Mouse (Mus musculus): ENCODE measurements around the gene Ubr4. TPM values are rescaled to one million over a fixed set of nuclear protein-coding genes. Genes with fewer than 3 reads are reported as not detected.

The Ubr4 gene
- total and polyA plus RNA-seq, 2 experiments from 2014 or later = 59.1 to 106 TPM

GRCm38 (mm10) chr4:139444315-139444714 is 91.9 kb downstream of the Ubr4 start:
- Histone ChIP-seq H3K36me3 (ENCODE audit: insufficient read depth) (peaks cover 97% of the 10 kb centered on the region), H3K9me3 (ENCODE audit: low read length) (no peaks in the 10 kb centered on the region), H3K27me3 (ENCODE audit: insufficient read depth, low read length) (no peaks in the 10 kb centered on the region), H3K27ac (ENCODE audit: low read depth, low read length) (no peak overlapping the region), H3K9ac (no peak overlapping the region), H3K4me3 (ENCODE audit: low read depth, low read length) (no peak overlapping the region), H3K4me2 (ENCODE audit: low read depth) (no peak overlapping the region), H3K4me1 (ENCODE audit: insufficient read depth) (no peaks in the 10 kb centered on the region)
- WGBS = 95% methylated on average over 10 of the region's 10 CpGs
- DNase-seq = no peak
- no peak for ATAC-seq
- TF ChIP-seq CTCF (IDR thresholded peaks at IDR 0.05; ENCODE audit: low read depth) = no peak

- no peak overlapping the region for H3K27ac ChIP-seq (ENCODE audit: low read depth, low read length)
- no peak for DNase-seq
- H3K9me3 ChIP-seq (ENCODE audit: low read length) = no peaks in the 10 kb centered on the region
- WGBS = 79% methylated on average over 2 of the region's 2 CpGs
- peaks cover 97% of the 10 kb centered on the region for H3K36me3 ChIP-seq (ENCODE audit: insufficient read depth)
- no peak overlapping the region for H3K4me2 ChIP-seq (ENCODE audit: low read depth)
- ATAC-seq = no peak
- no peak overlapping the region for H3K9ac ChIP-seq
- TF ChIP-seq CTCF (IDR thresholded peaks at IDR 0.05; ENCODE audit: low read depth) = no peak
- no peaks in the 10 kb centered on the region for H3K27me3 ChIP-seq (ENCODE audit: insufficient read depth, low read length)
- no peaks in the 10 kb centered on the region for H3K4me1 ChIP-seq (ENCODE audit: insufficient read depth)
- no peak overlapping the region for H3K4me3 ChIP-seq (ENCODE audit: low read depth, low read length)
These were observed 93.8 kb downstream of the Ubr4 start for GRCm38 (mm10) chr4:139446176-139446575.

- H3K9ac ChIP-seq = no peak overlapping the region
- H3K27ac ChIP-seq (ENCODE audit: low read depth, low read length) = no peak overlapping the region
- no peaks in the 10 kb centered on the region for H3K9me3 ChIP-seq (ENCODE audit: low read length)
- no peak overlapping the region for H3K4me3 ChIP-seq (ENCODE audit: low read depth, low read length)
- H3K4me1 ChIP-seq (ENCODE audit: insufficient read depth) = no peaks in the 10 kb centered on the region
- H3K4me2 ChIP-seq (ENCODE audit: low read depth) = no peak overlapping the region
- TF ChIP-seq CTCF (IDR thresholded peaks at IDR 0.05; ENCODE audit: low read depth) = no peak
- DNase-seq = no peak
- ATAC-seq = no peak
- H3K27me3 ChIP-seq (ENCODE audit: insufficient read depth, low read length) = no peaks in the 10 kb centered on the region
- peaks cover 97% of the 10 kb centered on the region for H3K36me3 ChIP-seq (ENCODE audit: insufficient read depth)
- 83% methylated on average over 11 of the region's 11 CpGs for WGBS
These were observed 94.6 kb downstream of the Ubr4 start for GRCm38 (mm10) chr4:139446731-139447675.

GRCm38 (mm10) chr4:139452944-139453700 is 100.7 kb downstream of the Ubr4 start:
- ATAC-seq (no peak), DNase-seq (no peak)
- Histone ChIP-seq H3K36me3 (ENCODE audit: insufficient read depth) (peaks cover 93% of the 10 kb centered on the region), H3K4me3 (ENCODE audit: low read depth, low read length) (no peak overlapping the region), H3K27ac (ENCODE audit: low read depth, low read length) (no peak overlapping the region), H3K4me1 (ENCODE audit: insufficient read depth) (no peaks in the 10 kb centered on the region), H3K9ac (no peak overlapping the region), H3K9me3 (ENCODE audit: low read length) (no peaks in the 10 kb centered on the region), H3K27me3 (ENCODE audit: insufficient read depth, low read length) (no peaks in the 10 kb centered on the region), H3K4me2 (ENCODE audit: low read depth) (no peak overlapping the region)
- 87% methylated on average over 8 of the region's 8 CpGs for WGBS
- no peak for TF ChIP-seq CTCF (IDR thresholded peaks at IDR 0.05; ENCODE audit: low read depth)

- peaks cover 93% of the 10 kb centered on the region for H3K36me3 ChIP-seq (ENCODE audit: insufficient read depth)
- WGBS = 92% methylated on average over 6 of the region's 6 CpGs
- no peak for ATAC-seq
These were observed 101.9 kb downstream of the Ubr4 start for GRCm38 (mm10) chr4:139454339-139454738.

GRCm38 (mm10) chr4:139459970-139460369 is 107.6 kb downstream of the Ubr4 start:
- H3K9ac ChIP-seq = no peak overlapping the region
- H3K9me3 ChIP-seq (ENCODE audit: low read length) = no peaks in the 10 kb centered on the region
- H3K27me3 ChIP-seq (ENCODE audit: insufficient read depth, low read length) = no peaks in the 10 kb centered on the region
- H3K27ac ChIP-seq (ENCODE audit: low read depth, low read length) = no peak overlapping the region
- peaks cover 94% of the 10 kb centered on the region for H3K36me3 ChIP-seq (ENCODE audit: insufficient read depth)
- H3K4me3 ChIP-seq (ENCODE audit: low read depth, low read length) = no peak overlapping the region
- no peaks in the 10 kb centered on the region for H3K4me1 ChIP-seq (ENCODE audit: insufficient read depth)
- no peak overlapping the region for H3K4me2 ChIP-seq (ENCODE audit: low read depth)
- 82% methylated on average over 15 of the region's 15 CpGs for WGBS
- no peak for TF ChIP-seq CTCF (IDR thresholded peaks at IDR 0.05; ENCODE audit: low read depth)
- no peak for ATAC-seq
- no peak for DNase-seq

More at GRCm38 (mm10) chr4:139454339-139454738, 101.9 kb downstream of the Ubr4 start:
- no peak for TF ChIP-seq CTCF (IDR thresholded peaks at IDR 0.05; ENCODE audit: low read depth)
- Histone ChIP-seq H3K4me3 (ENCODE audit: low read depth, low read length) (no peak overlapping the region), H3K27me3 (ENCODE audit: insufficient read depth, low read length) (no peaks in the 10 kb centered on the region), H3K9me3 (ENCODE audit: low read length) (no peaks in the 10 kb centered on the region), H3K27ac (ENCODE audit: low read depth, low read length) (no peak overlapping the region), H3K4me1 (ENCODE audit: insufficient read depth) (no peaks in the 10 kb centered on the region), H3K9ac (no peak overlapping the region), H3K4me2 (ENCODE audit: low read depth) (no peak overlapping the region)
- DNase-seq = no peak

- Histone ChIP-seq H3K9ac (no peak overlapping the region), H3K27me3 (ENCODE audit: insufficient read depth, low read length) (no peaks in the 10 kb centered on the region), H3K36me3 (ENCODE audit: insufficient read depth) (peaks cover 95% of the 10 kb centered on the region), H3K27ac (ENCODE audit: low read depth, low read length) (no peak overlapping the region), H3K4me2 (ENCODE audit: low read depth) (no peak overlapping the region), H3K9me3 (ENCODE audit: low read length) (no peaks in the 10 kb centered on the region), H3K4me3 (ENCODE audit: low read depth, low read length) (no peak overlapping the region), H3K4me1 (ENCODE audit: insufficient read depth) (no peaks in the 10 kb centered on the region)
- DNase-seq (no peak), ATAC-seq (no peak)
- TF ChIP-seq CTCF (IDR thresholded peaks at IDR 0.05; ENCODE audit: low read depth) = no peak
- 92% methylated on average over 12 of the region's 12 CpGs for WGBS
These were observed 111.8 kb downstream of the Ubr4 start for GRCm38 (mm10) chr4:139464163-139464562.
